Mouse (Mus musculus) CD4-positive, CD25-positive, alpha-beta regulatory T cell, adult 4 months (primary cell): ENCODE data around the gene Ankrd34c. TPM values are rescaled to one million over a fixed set of nuclear protein-coding genes. Genes with fewer than 3 reads are reported as not detected.

Experiments
- polyA plus RNA-seq, 2 experiments: library from polyadenylated mRNA; unstranded; fragments of 100-300 nt; shearing (Covaris generic); gene quantifications; one replicate each; pipeline ENCODE4 v1.2.1; 2017

Ankrd34c gene
- polyA plus RNA-seq, 2 experiments from 2014 or later: not detected

Other genes starting within 250 kb of the Ankrd34c start
- gene Minar1, start 115.3 kb downstream of the Ankrd34c start, polyA plus RNA-seq: not detected
- 10 to 100 TPM; 57.1 to 64.7 TPM for gene Tmed3, start 33.4 kb downstream of the Ankrd34c start, polyA plus RNA-seq
- under 1 TPM; 0.28 to 0.95 TPM for gene Rasgrf1, start 171.4 kb upstream of the Ankrd34c start, polyA plus RNA-seq